Mouse (Mus musculus): ENCODE measurements around the gene Tsc22d4.

- TF ChIP-seq POLR2A (IDR thresholded peaks at IDR 0.05; ENCODE audit: insufficient read length, low read depth), result no peak
- no peak for TF ChIP-seq SRF (IDR thresholded peaks at IDR 0.05; ENCODE audit: control insufficient read depth, insufficient read length, low read depth)
- no peak for TF ChIP-seq REST (IDR thresholded peaks at IDR 0.05; ENCODE audit: insufficient read depth, insufficient read length)
- no peak for TF ChIP-seq MYOG (IDR thresholded peaks at IDR 0.05; ENCODE audit: control insufficient read depth in 1 of 3, insufficient read depth in 1 of 3, insufficient read length in 2 of 3, low read depth in 2 of 3)
- TF ChIP-seq POLR2AphosphoS2 (IDR thresholded peaks at IDR 0.05; ENCODE audit: insufficient read length, low read depth), result no peak
- TF ChIP-seq MAX (IDR thresholded peaks at IDR 0.05; ENCODE audit: low read depth), result no peak
- TF ChIP-seq CEBPB (IDR thresholded peaks at IDR 0.05; ENCODE audit: insufficient read depth, poor library complexity, severe bottlenecking), result no peak
- no peak for TF ChIP-seq MYOD1 (IDR thresholded peaks at IDR 0.05; ENCODE audit: control insufficient read depth in 1 of 3, insufficient read length in 2 of 3, low read depth in 2 of 3)
- TF ChIP-seq USF1 (IDR thresholded peaks at IDR 0.05; ENCODE audit: low read depth), result no peak
- no peak for TF ChIP-seq E2F4 (IDR thresholded peaks at IDR 0.05; ENCODE audit: insufficient read depth)
- no peak for TF ChIP-seq TCF12 (IDR thresholded peaks at IDR 0.05; ENCODE audit: insufficient read depth, poor library complexity, severe bottlenecking)
- TF ChIP-seq TCF3 (IDR thresholded peaks at IDR 0.05; ENCODE audit: insufficient read length, low read depth), result no peak
These were observed 43.5 kb downstream of the Tsc22d4 start for GRCm38 (mm10) chr5:137788946-137789531.

All from myocyte (in vitro differentiated cells).